Mouse (Mus musculus) liver, adult (tissue): ENCODE measurements around the gene Lgi2.

Source experiments
- GATA4 ChIP-seq: IDR thresholded peaks from 2 replicates; pipeline ENCODE4 v1.6.1; 2014; ENCODE audit warnings: mild to moderate bottlenecking, low read length; ENCODE audit not compliant: insufficient replicate concordance

The Lgi2 gene

GRCm38 (mm10) chr5:52515246-52516021 is 50.8 kb downstream of the Lgi2 start:
- TF ChIP-seq GATA4, result no peak

GRCm38 (mm10) chr5:52511089-52511488 is 55.2 kb downstream of the Lgi2 start:
- no peak for TF ChIP-seq GATA4

GRCm38 (mm10) chr5:52509416-52509815 is 56.8 kb downstream of the Lgi2 start:
- no peak for TF ChIP-seq GATA4

- TF ChIP-seq GATA4, result no peak
Measured at GRCm38 (mm10) chr5:52504666-52505065, 61.6 kb downstream of the Lgi2 start.

- no peak for TF ChIP-seq GATA4
Measured at GRCm38 (mm10) chr5:52504148-52504547, 62.1 kb downstream of the Lgi2 start.

GRCm38 (mm10) chr5:52495671-52496070 is 70.6 kb downstream of the Lgi2 start:
- TF ChIP-seq GATA4, result no peak

- no peak for TF ChIP-seq GATA4
Measured at GRCm38 (mm10) chr5:52491496-52491895, 74.8 kb downstream of the Lgi2 start.

- no peak for TF ChIP-seq GATA4
Measured at GRCm38 (mm10) chr5:52487559-52488430, 78.5 kb downstream of the Lgi2 start.
